Mouse (Mus musculus) inflammation-experienced regulatory T-cells, adult 6 months (primary cell): Measurements from ENCODE around the gene Spdef. TPM values are rescaled to one million over a fixed set of nuclear protein-coding genes. Genes with fewer than 3 reads are reported as not detected.

Source experiments
- ATAC-seq: one replicate; pipeline ENCODE4 v1.8.0; 2017
- polyA plus RNA-seq, 3 experiments: library from polyadenylated mRNA; unstranded; fragments of 100-300 nt; shearing (Covaris generic); gene quantifications; one replicate each; pipeline ENCODE4 v1.2.1; 2017

The Spdef gene
- polyA plus RNA-seq, 3 experiments from 2014 or later = not detected

- no peak for ATAC-seq
Measured at GRCm38 (mm10) chr17:27676270-27676669, 52.5 kb downstream of the Spdef start.

- ATAC-seq = no peak
Measured at GRCm38 (mm10) chr17:27675453-27675852, 53.3 kb downstream of the Spdef start.

GRCm38 (mm10) chr17:27673945-27674344, 54.8 kb downstream of the Spdef start:
- no peak for ATAC-seq

- no peak for ATAC-seq
Measured at GRCm38 (mm10) chr17:27671720-27672119, 57.0 kb downstream of the Spdef start.

Other genes starting within 250 kb of the Spdef start
- gene Grm4, start 207.6 kb downstream of the Spdef start, polyA plus RNA-seq = under 1 TPM in 1 of 3 experiments, not detected in 2; 0.09 TPM
- gene Hmga1, start 172.5 kb downstream of the Spdef start, polyA plus RNA-seq = 10 to 100 TPM; 37.3 to 69.6 (median 41.9) TPM
- gene AI413582, start 163.2 kb downstream of the Spdef start, polyA plus RNA-seq = 100 to 1,000 TPM in 2 of 3 experiments, 10 to 100 TPM in 1; 97.7 to 129 (median 111) TPM
- 10 to 100 TPM; 28.1 to 42.5 (median 32.0) TPM for gene Nudt3, start 105.5 kb downstream of the Spdef start, polyA plus RNA-seq
- gene RPS10-NUDT3, start 93.7 kb downstream of the Spdef start, polyA plus RNA-seq = not detected
- 1,000 to 10,000 TPM; 1,299 to 2,086 (median 1,613) TPM for gene Rps10, start 92.3 kb downstream of the Spdef start, polyA plus RNA-seq
- gene Pacsin1, start 73.4 kb downstream of the Spdef start, polyA plus RNA-seq = 10 to 100 TPM; 12.2 to 49.0 (median 34.4) TPM
- 10 to 100 TPM; 12.0 to 15.9 (median 14.3) TPM for gene D17Wsu92e, start 91.7 kb upstream of the Spdef start, polyA plus RNA-seq
- 100 to 1,000 TPM in 1 of 3 experiments, 10 to 100 TPM in 2; 83.3 to 136 (median 92.9) TPM for gene Snrpc, start 109.2 kb upstream of the Spdef start, polyA plus RNA-seq
- 1 to 10 TPM in 1 of 3 experiments, under 1 TPM in 2; 0.77 to 1.2 (median 0.86) TPM for gene Uhrf1bp1, start 127.5 kb upstream of the Spdef start, polyA plus RNA-seq
- gene Anks1, start 180.4 kb upstream of the Spdef start, polyA plus RNA-seq = 1 to 10 TPM; 1.9 to 5.0 (median 3.8) TPM
- 10 to 100 TPM; 39.7 to 54.3 (median 42.1) TPM for gene Taf11, start 180.9 kb upstream of the Spdef start, polyA plus RNA-seq